Mouse (Mus musculus) frontal cortex, adult (tissue): ENCODE data around the gene Itgb6.
A peak's percentile ranks its signal among the peaks of the same experiment; 100 is the strongest.

Experiments used
- ATAC-seq: cut with Nextera tagmentation; 2 replicates; pipeline ENCODE4 v1.9.2; 2017; ENCODE audit warnings: mild to moderate bottlenecking, moderate library complexity, mixed read lengths; ENCODE audit not compliant: low TSS enrichment

The Itgb6 gene

GRCm38 (mm10) chr2:60722514-60722913 lies at the start of gene Itgb6:
Gene Itgb6 (minus strand): TSS chr2:60722643.
- ATAC-seq = peak; percentile 87

GRCm38 (mm10) chr2:60766420-60766819 lies 44.0 kb upstream of the Itgb6 start:
- no peak for ATAC-seq

- no peak for ATAC-seq
These were observed 33.8 kb upstream of the Itgb6 start for GRCm38 (mm10) chr2:60756218-60756617.

GRCm38 (mm10) chr2:60755101-60755500 lies 32.7 kb upstream of the Itgb6 start:
- no peak for ATAC-seq

- no peak for ATAC-seq
These were observed 28.8 kb upstream of the Itgb6 start for GRCm38 (mm10) chr2:60751274-60751673.

- ATAC-seq = no peak
These were observed 28.1 kb upstream of the Itgb6 start for GRCm38 (mm10) chr2:60750591-60750990.

- no peak for ATAC-seq
These were observed 26.1 kb upstream of the Itgb6 start for GRCm38 (mm10) chr2:60748585-60748984.

- ATAC-seq = peak; percentile 41; the same call in 1 of the 2 replicates
These were observed 25.1 kb upstream of the Itgb6 start for GRCm38 (mm10) chr2:60747590-60747989.

- ATAC-seq = no peak
These were observed 22.2 kb upstream of the Itgb6 start for GRCm38 (mm10) chr2:60744674-60745073.

GRCm38 (mm10) chr2:60739389-60740137 lies 17.1 kb upstream of the Itgb6 start:
- ATAC-seq = no peak

- ATAC-seq = no peak
These were observed 8.5 kb upstream of the Itgb6 start for GRCm38 (mm10) chr2:60730929-60731328.

- no peak for ATAC-seq
These were observed 7.6 kb upstream of the Itgb6 start for GRCm38 (mm10) chr2:60730024-60730423.

- no peak for ATAC-seq
These were observed 6.6 kb upstream of the Itgb6 start for GRCm38 (mm10) chr2:60728902-60729585.

- ATAC-seq = no peak
These were observed 2.2 kb upstream of the Itgb6 start for GRCm38 (mm10) chr2:60724660-60725059.

GRCm38 (mm10) chr2:60722967-60723366 lies 524 bp upstream of the Itgb6 start:
- ATAC-seq = peak; percentile 4; the same call in 1 of the 2 replicates

- no peak for ATAC-seq
These were observed 1.5 kb downstream of the Itgb6 start for GRCm38 (mm10) chr2:60720906-60721305.

- peak; percentile 26 for ATAC-seq
These were observed 2.2 kb downstream of the Itgb6 start for GRCm38 (mm10) chr2:60720205-60720604.

- peak; percentile 80 for ATAC-seq
These were observed 5.1 kb downstream of the Itgb6 start for GRCm38 (mm10) chr2:60717348-60717747.

GRCm38 (mm10) chr2:60716549-60716948 lies 5.9 kb downstream of the Itgb6 start:
- no peak for ATAC-seq

GRCm38 (mm10) chr2:60715771-60716170 lies 6.7 kb downstream of the Itgb6 start:
- no peak for ATAC-seq

- no peak for ATAC-seq
These were observed 7.4 kb downstream of the Itgb6 start for GRCm38 (mm10) chr2:60714971-60715502.

GRCm38 (mm10) chr2:60714475-60714874 lies 8.0 kb downstream of the Itgb6 start:
- no peak for ATAC-seq

- ATAC-seq = no peak
These were observed 8.6 kb downstream of the Itgb6 start for GRCm38 (mm10) chr2:60713857-60714256.
